Mouse (Mus musculus): ENCODE data around the gene Brap. TPM values are rescaled to one million over a fixed set of nuclear protein-coding genes. Genes with fewer than 3 reads are reported as not detected.
"Not testable (repeated sequence)": the region's sequence is repeated elsewhere in the genome, so short reads cannot be mapped to it uniquely, and the experiment has no call there.

Gene Brap
- polyA plus RNA-seq, 1 experiment from 2014 or later, result 33.2 TPM

DNA sequence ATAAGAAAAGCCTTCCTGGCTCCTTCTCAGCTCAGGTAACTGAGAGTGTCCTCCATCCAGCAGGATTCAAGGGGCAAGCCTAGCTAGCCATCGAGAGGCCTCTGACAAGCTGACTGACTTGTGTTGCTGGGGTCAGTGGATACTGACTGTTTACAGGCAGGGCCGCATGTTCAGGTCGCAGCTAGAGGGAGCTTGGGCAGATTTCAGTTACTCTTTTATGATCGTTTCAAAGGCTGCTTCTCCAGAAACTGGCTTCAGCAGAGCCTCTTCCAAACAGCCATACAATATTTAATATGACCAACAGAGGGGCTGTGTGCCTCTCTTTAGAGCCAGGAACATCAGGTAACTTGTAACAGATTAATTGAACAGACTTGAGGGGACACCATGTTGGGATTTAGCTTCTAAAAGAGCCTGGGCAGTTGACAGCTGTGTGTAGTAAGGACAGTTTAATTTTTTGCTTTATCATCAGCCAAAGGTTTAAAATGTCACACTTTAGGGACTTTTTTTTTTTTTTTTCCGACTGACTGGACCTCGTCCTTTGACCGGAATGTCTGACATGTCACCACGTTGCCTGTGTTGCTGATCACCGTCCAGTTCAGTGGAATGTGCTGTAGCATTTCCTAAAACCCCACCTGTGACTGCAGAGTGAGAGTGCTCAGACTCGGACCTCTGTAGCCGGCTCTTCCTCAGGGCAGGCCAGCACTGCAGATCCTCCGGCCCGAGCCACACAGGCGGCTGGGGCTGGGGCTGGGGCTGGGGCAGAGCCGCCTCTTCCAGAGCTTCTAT, 25.9 kb downstream of the Brap start:
- 0 out of 2 replicates have a peak overlapping the region, but pooled peaks have one; percentile 9 for H3K4me3 ChIP-seq
- no peak for DNase-seq (ENCODE audit: low spot score)
- whole genome bisulfite sequencing, result 43% methylated on average over 15 of the region's 15 CpGs
- H3K4me1 ChIP-seq, result peaks cover 17% of the 10 kb centered on the region
- peak overlapping the region; percentile 44; the same call in 1 of the 2 replicates for H3K27ac ChIP-seq
- H3K36me3 ChIP-seq, result peaks cover 47% of the 10 kb centered on the region
- H3K9me3 ChIP-seq, result no peaks in the 10 kb centered on the region
- H3K27me3 ChIP-seq (ENCODE audit: insufficient read depth, poor library complexity, severe bottlenecking), result no peaks in the 10 kb centered on the region

GRCm38 (mm10) chr5:121690482-121691211, 30.3 kb downstream of the Brap start:
- 78% methylated on average over 7 of the region's 7 CpGs for WGBS
- no peak overlapping the region for H3K27ac ChIP-seq
- no peaks in the 10 kb centered on the region for H3K27me3 ChIP-seq (ENCODE audit: insufficient read depth, poor library complexity, severe bottlenecking)
- no peak for DNase-seq (ENCODE audit: low spot score)
- H3K4me1 ChIP-seq, result peaks cover 13% of the 10 kb centered on the region
- H3K36me3 ChIP-seq, result peaks cover 6% of the 10 kb centered on the region
- H3K4me3 ChIP-seq, result no peak overlapping the region
- H3K9me3 ChIP-seq, result no peaks in the 10 kb centered on the region

GRCm38 (mm10) chr5:121691436-121691835, 31.1 kb downstream of the Brap start:
- H3K27ac ChIP-seq; H3K4me1 ChIP-seq; H3K9me3 ChIP-seq; H3K36me3 ChIP-seq; H3K27me3 ChIP-seq (ENCODE audit: insufficient read depth, poor library complexity, severe bottlenecking); H3K4me3 ChIP-seq; DNase-seq (ENCODE audit: low spot score): not testable (repeated sequence)
- WGBS, result 88% methylated on average over 7 of the region's 7 CpGs

DNA sequence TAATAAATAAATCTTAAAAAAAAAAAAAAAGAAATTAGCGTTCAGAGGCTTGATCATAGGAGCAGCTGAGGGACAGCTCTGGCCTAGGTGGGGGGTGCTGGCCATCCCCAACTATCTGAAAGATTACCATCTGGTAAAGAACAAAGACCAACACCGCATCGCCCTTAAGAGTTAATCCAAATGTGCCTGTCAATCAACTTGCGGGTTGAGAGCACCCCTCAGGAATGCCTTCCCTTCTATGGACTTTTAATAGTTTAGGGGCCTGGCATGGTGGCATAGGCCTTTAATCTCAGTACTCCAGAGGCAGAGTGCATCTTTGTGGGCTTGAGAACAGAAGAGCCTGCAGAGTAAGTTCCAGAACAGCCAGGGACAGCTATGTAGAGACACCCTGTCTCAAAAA, 32.5 kb downstream of the Brap start:
- Histone ChIP-seq H3K27me3 (ENCODE audit: insufficient read depth, poor library complexity, severe bottlenecking) (no peaks in the 10 kb centered on the region), H3K4me1 (no peaks in the 10 kb centered on the region), H3K27ac (no peak overlapping the region), H3K36me3 (no peaks in the 10 kb centered on the region; the same call in 1 of the 2 replicates), H3K9me3 (no peaks in the 10 kb centered on the region), H3K4me3 (no peak overlapping the region)
- no peak for DNase-seq (ENCODE audit: low spot score)
- WGBS, result 71% methylated on average over 4 of the region's 4 CpGs

- Histone ChIP-seq H3K4me1 (peaks cover 17% of the 10 kb centered on the region), H3K27me3 (ENCODE audit: insufficient read depth, poor library complexity, severe bottlenecking) (no peaks in the 10 kb centered on the region), H3K9me3 (no peaks in the 10 kb centered on the region), H3K27ac (no peak overlapping the region), H3K36me3 (no peaks in the 10 kb centered on the region), H3K4me3 (no peak overlapping the region)
- 53% methylated on average over 6 of the region's 6 CpGs for WGBS
- no peak for DNase-seq (ENCODE audit: low spot score)
These were observed 36.4 kb downstream of the Brap start for GRCm38 (mm10) chr5:121696761-121697160.

GRCm38 (mm10) chr5:121699891-121700290, 39.5 kb downstream of the Brap start:
- Histone ChIP-seq H3K36me3 (no peaks in the 10 kb centered on the region), H3K27me3 (ENCODE audit: insufficient read depth, poor library complexity, severe bottlenecking) (no peaks in the 10 kb centered on the region), H3K27ac (peak overlapping the region; percentile 90), H3K9me3 (no peaks in the 10 kb centered on the region), H3K4me3 (no peak overlapping the region), H3K4me1 (peaks cover 25% of the 10 kb centered on the region)
- no peak for DNase-seq (ENCODE audit: low spot score)
- 60% methylated on average over 5 of the region's 5 CpGs for WGBS

DNA sequence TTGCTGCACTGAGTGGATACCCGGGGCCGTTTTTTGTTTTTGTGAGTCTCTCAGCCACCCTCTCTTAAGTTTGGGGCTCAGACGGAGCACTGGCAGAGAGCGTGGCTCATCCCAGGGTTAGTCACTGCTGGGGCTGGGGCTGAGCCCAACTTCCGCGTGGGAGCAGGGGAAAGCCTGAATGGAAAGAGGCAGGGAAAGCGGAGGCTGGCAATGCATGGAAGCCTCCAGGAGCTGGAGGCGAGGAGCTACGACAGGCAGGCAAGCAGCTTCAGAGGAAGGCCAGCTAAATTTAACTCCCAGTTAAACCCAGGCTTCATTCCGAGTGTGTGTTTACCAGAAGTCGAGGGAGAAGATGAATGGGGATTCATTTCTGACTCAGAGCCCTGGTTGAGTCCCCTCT, 40.1 kb downstream of the Brap start:
- no peaks in the 10 kb centered on the region for H3K9me3 ChIP-seq
- DNase-seq (ENCODE audit: low spot score), result no peak
- H3K27ac ChIP-seq, result peak overlapping the region; percentile 90
- H3K4me1 ChIP-seq, result peaks cover 30% of the 10 kb centered on the region
- no peaks in the 10 kb centered on the region for H3K36me3 ChIP-seq
- WGBS, result 17% methylated on average over 11 of the region's 11 CpGs
- H3K4me3 ChIP-seq, result peak overlapping the region; percentile 31; the same call in 1 of the 2 replicates
- H3K27me3 ChIP-seq (ENCODE audit: insufficient read depth, poor library complexity, severe bottlenecking), result no peaks in the 10 kb centered on the region

DNA sequence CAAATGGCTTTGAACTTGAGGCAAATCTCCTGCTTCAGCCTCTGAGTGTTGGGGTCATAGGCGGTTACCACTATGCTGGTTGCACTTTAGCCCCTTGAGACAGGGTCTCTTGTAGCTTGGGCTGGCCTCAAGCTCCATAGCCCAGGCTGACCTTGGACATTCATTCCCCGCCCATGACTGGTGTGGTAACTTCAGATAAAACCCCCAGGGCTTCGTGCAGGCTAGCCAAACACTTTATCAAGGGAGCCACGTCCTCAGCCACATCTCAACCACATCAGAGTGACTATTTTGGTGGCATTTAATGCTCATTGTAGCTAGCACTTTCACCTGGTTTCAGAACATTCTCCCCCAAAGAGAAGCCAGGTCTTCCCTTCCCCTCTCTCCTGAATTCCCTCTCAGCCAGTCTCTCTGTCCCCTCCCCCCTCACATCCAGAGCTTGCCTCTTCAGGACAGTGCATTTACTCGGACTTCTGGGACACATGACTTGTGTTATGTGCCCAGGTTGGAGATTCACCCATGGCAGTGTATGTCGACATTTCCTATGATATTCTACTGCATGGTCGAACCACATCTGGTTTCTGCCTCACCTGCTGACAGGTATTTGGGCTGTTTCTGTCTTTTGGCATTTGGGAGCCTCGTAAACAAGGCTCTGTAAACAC, 40.9 kb downstream of the Brap start:
- no peak overlapping the region for H3K4me3 ChIP-seq
- H3K27me3 ChIP-seq (ENCODE audit: insufficient read depth, poor library complexity, severe bottlenecking), result no peaks in the 10 kb centered on the region
- peak; percentile 85 for DNase-seq (ENCODE audit: low spot score)
- H3K9me3 ChIP-seq, result no peaks in the 10 kb centered on the region
- 40% methylated on average over 8 of the region's 8 CpGs for WGBS
- peaks cover 30% of the 10 kb centered on the region for H3K4me1 ChIP-seq
- H3K36me3 ChIP-seq, result no peaks in the 10 kb centered on the region
- H3K27ac ChIP-seq, result peak overlapping the region; percentile 54

GRCm38 (mm10) chr5:121703341-121703740, 43.0 kb downstream of the Brap start:
- no peak overlapping the region for H3K27ac ChIP-seq
- DNase-seq (ENCODE audit: low spot score), result no peak
- no peaks in the 10 kb centered on the region for H3K36me3 ChIP-seq
- H3K27me3 ChIP-seq (ENCODE audit: insufficient read depth, poor library complexity, severe bottlenecking), result no peaks in the 10 kb centered on the region
- H3K9me3 ChIP-seq, result no peaks in the 10 kb centered on the region
- H3K4me1 ChIP-seq, result peaks cover 30% of the 10 kb centered on the region
- 77% methylated on average over 1 of the region's 1 CpGs for WGBS
- H3K4me3 ChIP-seq, result no peak overlapping the region

- peak; percentile 80 for DNase-seq (ENCODE audit: low spot score)
- Histone ChIP-seq H3K9me3 (no peaks in the 10 kb centered on the region), H3K27me3 (ENCODE audit: insufficient read depth, poor library complexity, severe bottlenecking) (no peaks in the 10 kb centered on the region), H3K27ac (peak overlapping the region; percentile 59; the same call in 1 of the 2 replicates), H3K4me1 (peaks cover 30% of the 10 kb centered on the region), H3K4me3 (peak overlapping the region; percentile 51), H3K36me3 (no peaks in the 10 kb centered on the region)
- 6% methylated on average over 20 of the region's 20 CpGs for WGBS
These were observed 44.3 kb downstream of the Brap start for GRCm38 (mm10) chr5:121704512-121705248.

DNA sequence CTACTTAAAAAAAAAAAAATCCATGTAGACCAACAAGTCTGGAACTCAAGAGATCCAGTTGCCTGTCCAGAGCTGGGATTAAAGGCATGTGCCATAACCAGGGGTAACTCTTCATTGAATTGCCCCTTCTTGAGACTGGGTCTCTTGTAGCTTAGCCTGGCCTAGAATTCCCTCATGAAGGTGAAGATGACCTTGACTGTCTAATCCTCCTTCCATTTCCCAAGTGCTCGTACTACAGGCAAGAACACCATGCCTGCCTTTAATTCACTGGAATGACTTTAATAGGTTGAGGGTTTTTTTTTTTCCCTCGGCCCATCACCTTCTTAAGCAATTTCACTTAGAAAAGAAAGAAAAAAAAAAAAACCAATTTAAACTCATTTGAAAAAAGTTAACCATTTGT, 50.0 kb downstream of the Brap start:
- H3K4me1 ChIP-seq, result peaks cover 22% of the 10 kb centered on the region
- H3K27me3 ChIP-seq (ENCODE audit: insufficient read depth, poor library complexity, severe bottlenecking), result no peaks in the 10 kb centered on the region
- peak overlapping the region; percentile 93 for H3K4me3 ChIP-seq
- no peaks in the 10 kb centered on the region for H3K36me3 ChIP-seq
- H3K9me3 ChIP-seq, result no peaks in the 10 kb centered on the region
- H3K27ac ChIP-seq, result peak overlapping the region; percentile 99; the same call in 1 of the 2 replicates
- WGBS, result 39% methylated on average over 2 of the region's 2 CpGs
- no peak for DNase-seq (ENCODE audit: low spot score)

DNA sequence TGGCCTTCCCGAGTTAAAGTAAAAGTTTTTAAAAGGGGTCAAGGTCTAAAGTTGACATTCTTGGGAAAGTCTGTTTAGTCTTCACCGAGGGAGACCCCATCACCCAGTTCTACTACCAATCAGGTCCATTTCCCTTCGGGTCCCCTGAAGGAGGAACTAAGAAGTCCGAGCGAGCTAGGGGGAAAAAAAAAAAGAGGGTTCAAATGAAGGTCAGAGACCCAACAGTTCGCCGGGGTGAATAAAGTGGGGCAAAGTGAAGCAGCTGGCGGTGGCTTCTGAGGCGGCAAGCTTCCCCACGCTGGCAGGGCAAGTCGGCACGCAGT, 50.4 kb downstream of the Brap start:
- Histone ChIP-seq H3K27ac (peak overlapping the region; percentile 99), H3K27me3 (ENCODE audit: insufficient read depth, poor library complexity, severe bottlenecking) (no peaks in the 10 kb centered on the region), H3K9me3 (no peaks in the 10 kb centered on the region), H3K4me1 (peaks cover 26% of the 10 kb centered on the region), H3K36me3 (no peaks in the 10 kb centered on the region), H3K4me3 (peak overlapping the region; percentile 93)
- under 1% methylated on average over 12 of the region's 12 CpGs for WGBS
- DNase-seq (ENCODE audit: low spot score), result no peak
